Mouse (Mus musculus): ENCODE measurements at regions not wholly inside any gene's neighbourhood (a gene's known extent, or its start where the extent isn't known, plus 50 kb on each side); places are given as distances from the start of the nearest gene placed in this dataset.

DNA sequence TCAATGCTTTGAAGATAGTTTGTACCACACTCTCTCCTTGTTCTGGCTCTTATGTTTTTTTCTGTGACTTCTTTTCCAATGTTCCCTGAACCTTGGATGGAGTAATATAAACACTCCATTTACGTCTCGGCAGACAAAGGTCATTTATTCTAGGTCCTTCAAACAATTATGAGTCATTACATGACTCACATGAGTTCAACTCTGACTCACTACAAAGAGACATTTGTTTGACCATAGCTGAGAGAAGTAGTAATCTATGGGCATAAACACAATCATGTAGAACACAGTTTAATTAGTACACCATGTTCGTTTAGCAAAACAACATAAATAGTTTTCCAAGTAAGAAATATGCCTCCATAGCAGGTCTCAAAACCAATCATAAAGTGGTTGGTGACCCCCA lies 59.6 kb upstream of the Hmgcll1 start:
- DNase-seq = no peak

GRCm38 (mm10) chr9:75956370-75956769 lies 58.3 kb upstream of the Hmgcll1 start:
- no peak for DNase-seq

DNA sequence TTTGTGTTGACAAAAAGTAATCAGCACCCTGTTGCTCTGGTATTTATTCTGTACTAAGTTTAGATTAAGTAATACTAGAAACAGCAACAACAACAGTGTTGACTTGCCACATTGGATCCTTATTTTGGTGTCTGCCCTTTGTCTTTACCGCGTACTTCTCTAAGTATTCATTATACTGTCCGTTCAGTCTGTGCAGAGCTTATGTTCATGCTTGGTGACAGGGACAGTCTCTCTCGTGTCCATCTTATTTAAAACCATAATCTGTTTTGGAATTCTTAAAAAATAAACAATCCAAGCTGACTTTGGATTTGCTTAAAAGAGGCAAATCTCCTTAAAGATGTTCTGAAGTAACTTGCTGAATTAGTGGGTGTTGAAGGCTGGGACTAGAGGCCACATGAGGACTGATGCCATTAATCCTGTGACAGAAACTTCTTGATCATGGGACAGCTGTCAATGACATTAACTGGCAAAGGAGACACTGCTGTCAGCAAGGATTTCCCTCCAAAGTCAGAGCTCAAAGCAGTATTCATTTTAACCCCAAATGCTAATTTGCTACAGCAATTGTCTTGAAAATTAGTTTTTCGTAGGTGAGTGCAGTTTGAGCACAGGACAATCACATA lies 55.8 kb upstream of the Hmgcll1 start:
- DNase-seq = peak; percentile 50

DNA sequence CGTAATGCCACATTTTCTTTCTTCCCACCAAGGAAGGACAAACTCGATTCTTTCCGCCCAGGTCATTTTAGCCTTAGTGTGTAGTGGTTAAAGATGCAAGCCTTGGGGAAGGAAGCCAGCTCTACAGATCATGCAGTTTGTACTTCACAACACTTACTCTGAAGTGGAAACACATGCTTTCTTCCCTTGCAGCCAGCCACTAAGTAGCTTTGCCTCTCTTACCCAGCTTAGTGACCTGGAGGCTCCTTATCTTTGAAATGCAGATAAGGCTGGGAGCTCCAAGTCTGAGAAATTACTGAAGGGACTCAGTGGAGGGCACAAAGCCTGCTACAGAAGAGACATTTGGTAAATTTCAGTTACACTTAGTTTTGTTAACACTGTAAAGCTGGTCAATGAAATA lies 54.9 kb upstream of the Hmgcll1 start:
- peak; percentile 28 for DNase-seq

- DNase-seq = no peak
These were observed 53.9 kb upstream of the Hmgcll1 start for GRCm38 (mm10) chr9:75960587-75961349.

Data from lung, postnatal 10 days (tissue).